In genomic region chr5:122016744-122017143, GRCm38 (mm10) we compare ENCODE assay signal across 13 mouse cellular contexts.
"Had no signal": no experiment of that assay in that cellular context is flagged by ENCODE, and none has a peak within 500 bp of the region (broad histone marks: within the 10 kb centered on the region; RNA-seq: fewer than 3 reads in every experiment).

No protein-coding gene starts in this region.

- H3K36me3 ChIP-seq: limb, embryonic 15.5 days had no signal

- H3K9me3 ChIP-seq: limb, embryonic 15.5 days had no signal

- ATAC-seq: lung, postnatal 0 days had no signal

- H3K27ac ChIP-seq: kidney, postnatal 0 days; limb, embryonic 15.5 days had no signal

- H3K4me2 ChIP-seq: limb, embryonic 15.5 days had no signal

- DNase-seq: kidney, adult 11 months; kidney, adult 9 months; kidney, postnatal 36 days; layer of hippocampus, adult 9-11 months; layer of hippocampus, postnatal 36 days; lung, adult 2 months; right cerebral cortex, postnatal 4 days; spleen, adult 18-20 months; thymus, adult 18-20 months; thymus, postnatal 14 days had no signal

- H3K4me3 ChIP-seq: limb, embryonic 15.5 days had no signal

- H3K9ac ChIP-seq: limb, embryonic 15.5 days had no signal
